ENCODE assay signal across 17 mouse cellular contexts in the genomic region with DNA sequence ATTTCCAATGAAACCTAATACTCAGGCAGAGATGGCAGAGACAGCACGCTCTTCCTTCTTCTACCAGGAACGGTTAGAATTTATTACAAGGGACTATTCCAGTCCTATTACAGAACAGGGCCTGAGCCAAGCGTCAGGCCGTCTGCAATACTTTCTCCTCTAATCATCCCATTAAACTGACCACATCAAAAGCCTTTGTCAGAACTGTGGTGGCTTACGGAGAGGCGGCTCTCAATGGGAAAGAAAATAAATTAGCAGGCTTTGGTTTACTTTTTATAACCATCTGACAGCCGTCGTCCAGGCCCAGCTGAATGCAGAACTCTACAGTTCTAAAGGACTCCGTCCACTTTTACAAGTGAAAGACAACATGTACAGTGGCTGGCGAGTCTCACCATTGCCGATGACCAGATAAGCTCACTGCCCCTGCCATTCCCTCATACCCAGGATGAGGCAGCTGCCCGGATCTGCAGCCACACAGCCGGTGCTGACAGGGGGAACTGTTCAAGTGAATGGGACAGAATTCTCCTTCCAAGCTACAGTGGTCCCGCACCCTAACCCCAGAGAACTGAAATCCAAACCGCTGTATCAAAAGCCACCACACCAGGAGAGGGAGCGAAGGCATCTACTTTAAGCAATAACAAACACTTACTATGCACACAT.
A peak's percentile ranks its signal among the peaks of the same experiment; 100 is the strongest.
DNase-seq lines count a peak whose midpoint lies in the region; ATAC-seq lines count a peak whose summit lies in the region.
"Had no signal": no experiment of that assay in that cellular context is flagged by ENCODE, and none has a peak within 500 bp of the region (broad histone marks: within the 10 kb centered on the region; RNA-seq: fewer than 3 reads in every experiment).

No protein-coding gene starts in this region.

- peaks cover 28% of the 10 kb centered on the region for H3K36me3 ChIP-seq in forebrain, embryonic 12.5 days (replicated peaks)
- H3K36me3 ChIP-seq in forebrain, embryonic 10.5 days (replicated peaks): peaks cover 61% of the 10 kb centered on the region
- H3K36me3 ChIP-seq in heart, embryonic 16.5 days (ENCODE audit: control insufficient read depth, insufficient read depth): peaks cover 13% of the 10 kb centered on the region
- H3K36me3 ChIP-seq in neural tube, embryonic 12.5 days: peaks cover 25% of the 10 kb centered on the region
- H3K36me3 ChIP-seq in neural tube, embryonic 15.5 days: peaks cover 22% of the 10 kb centered on the region

- no peak overlapping the region for H3K4me3 ChIP-seq in forebrain, embryonic 12.5 days (replicated peaks)
- H3K4me3 ChIP-seq in forebrain, embryonic 10.5 days: no peak overlapping the region
- H3K4me3 ChIP-seq in heart, embryonic 16.5 days (ENCODE audit: low read length): no peak overlapping the region
- no peak overlapping the region for H3K4me3 ChIP-seq in neural tube, embryonic 12.5 days
- no peak overlapping the region for H3K4me3 ChIP-seq in neural tube, embryonic 15.5 days (replicated peaks)
- H3K4me3 ChIP-seq: heart, adult 2 months; hindbrain, embryonic 15.5 days; layer of hippocampus, adult 2 months; left cerebral cortex, adult 2 months; limb, embryonic 13.5 days had no signal

- intact Hi-C loops in heart, postnatal 25 days (cut with DNase I): no loop called here

- H3K4me2 ChIP-seq in forebrain, embryonic 12.5 days: no peak overlapping the region
- H3K4me2 ChIP-seq in heart, embryonic 16.5 days (ENCODE audit: low read depth, low read length): peak overlapping the region; percentile 8; the same call in 1 of the 2 replicates
- 0 out of 2 replicates have a peak overlapping the region, but pooled peaks have one; percentile 6 for H3K4me2 ChIP-seq in neural tube, embryonic 12.5 days (replicated peaks)
- no peak overlapping the region for H3K4me2 ChIP-seq in neural tube, embryonic 15.5 days
- H3K4me2 ChIP-seq: hindbrain, embryonic 15.5 days; limb, embryonic 13.5 days had no signal

- no peaks in the 10 kb centered on the region for H3K27me3 ChIP-seq in forebrain, embryonic 12.5 days
- no peaks in the 10 kb centered on the region for H3K27me3 ChIP-seq in forebrain, embryonic 10.5 days (ENCODE audit: poor library complexity, severe bottlenecking)
- H3K27me3 ChIP-seq in heart, embryonic 16.5 days (ENCODE audit: control insufficient read depth, insufficient read depth, low read length): no peaks in the 10 kb centered on the region
- no peaks in the 10 kb centered on the region for H3K27me3 ChIP-seq in neural tube, embryonic 12.5 days (replicated peaks)
- no peaks in the 10 kb centered on the region for H3K27me3 ChIP-seq in neural tube, embryonic 15.5 days (replicated peaks)
- H3K27me3 ChIP-seq: CH12.LX; hindbrain, embryonic 15.5 days; limb, embryonic 13.5 days had no signal

- DNase-seq in forebrain, embryonic 10.5 days (ENCODE audit: extremely low spot score, low spot score): no peak
- DNase-seq in heart, postnatal 25 days (ENCODE audit: low spot score): no peak
- no peak for DNase-seq in spleen, postnatal 10 days (ENCODE audit: low spot score in 2 of 2)
- no peak for DNase-seq in layer of hippocampus, postnatal 10 days (ENCODE audit: low spot score in 2 of 2)
- DNase-seq: thymus, postnatal 36 days had no signal

- 0 out of 2 replicates have a peak, but pooled peaks have one; percentile 3 for ATAC-seq in forebrain, embryonic 12.5 days (ENCODE audit: low FRiP score)
- no peak; the same call in 1 of the 2 replicates for ATAC-seq in heart, embryonic 16.5 days (replicated peaks; ENCODE audit: extremely low read depth, insufficient read depth, low FRiP score)
- no peak for ATAC-seq in neural tube, embryonic 12.5 days (ENCODE audit: low FRiP score, low read depth)
- ATAC-seq in neural tube, embryonic 15.5 days (ENCODE audit: low FRiP score): no peak
- ATAC-seq: intestine, postnatal 0 days had no signal

- H3K9me3 ChIP-seq in forebrain, embryonic 12.5 days: no peaks in the 10 kb centered on the region
- H3K9me3 ChIP-seq in forebrain, embryonic 10.5 days: no peaks in the 10 kb centered on the region
- no peaks in the 10 kb centered on the region for H3K9me3 ChIP-seq in heart, embryonic 16.5 days (replicated peaks; ENCODE audit: control insufficient read depth, low read length)
- H3K9me3 ChIP-seq in neural tube, embryonic 12.5 days: no peaks in the 10 kb centered on the region
- H3K9me3 ChIP-seq in neural tube, embryonic 15.5 days (replicated peaks): no peaks in the 10 kb centered on the region
- H3K9me3 ChIP-seq: hindbrain, embryonic 15.5 days; limb, embryonic 13.5 days had no signal

- WGBS in forebrain, embryonic 12.5 days: 53% methylated on average over 16 of the region's 16 CpGs
- WGBS in forebrain, embryonic 10.5 days: 85% methylated on average over 16 of the region's 16 CpGs
- 50% methylated on average over 16 of the region's 16 CpGs for WGBS in heart, embryonic 16.5 days
- 45% methylated on average over 16 of the region's 16 CpGs for WGBS in neural tube, embryonic 12.5 days
- 37% methylated on average over 16 of the region's 16 CpGs for WGBS in neural tube, embryonic 15.5 days

- H3K4me1 ChIP-seq in forebrain, embryonic 12.5 days: peaks cover 29% of the 10 kb centered on the region
- H3K4me1 ChIP-seq in forebrain, embryonic 10.5 days: peaks cover 12% of the 10 kb centered on the region
- H3K4me1 ChIP-seq in heart, embryonic 16.5 days (ENCODE audit: control insufficient read depth, insufficient read depth, low read length): peaks cover 37% of the 10 kb centered on the region
- H3K4me1 ChIP-seq in neural tube, embryonic 12.5 days: peaks cover 10% of the 10 kb centered on the region
- H3K4me1 ChIP-seq in neural tube, embryonic 15.5 days: peaks cover 23% of the 10 kb centered on the region

- peak overlapping the region; percentile 36; the same call in 1 of the 2 replicates for H3K27ac ChIP-seq in forebrain, embryonic 12.5 days
- H3K27ac ChIP-seq in forebrain, embryonic 10.5 days: no peak overlapping the region
- peak overlapping the region; percentile 47 for H3K27ac ChIP-seq in heart, embryonic 16.5 days (ENCODE audit: low read length)
- H3K27ac ChIP-seq in neural tube, embryonic 12.5 days: no peak overlapping the region
- no peak overlapping the region for H3K27ac ChIP-seq in neural tube, embryonic 15.5 days (replicated peaks)
- H3K27ac ChIP-seq: heart, adult 2 months; hindbrain, embryonic 15.5 days; layer of hippocampus, adult 2 months; left cerebral cortex, adult 2 months; limb, embryonic 13.5 days; liver, embryonic 14.5 days had no signal

- H3K9ac ChIP-seq in forebrain, embryonic 12.5 days: no peak overlapping the region
- no peak overlapping the region; the same call in 1 of the 2 replicates for H3K9ac ChIP-seq in heart, embryonic 16.5 days (ENCODE audit: low read length)
- no peak overlapping the region for H3K9ac ChIP-seq in neural tube, embryonic 12.5 days
- no peak overlapping the region for H3K9ac ChIP-seq in neural tube, embryonic 15.5 days (replicated peaks)
- H3K9ac ChIP-seq: hindbrain, embryonic 15.5 days; limb, embryonic 13.5 days; liver, embryonic 14.5 days had no signal

Comparison
In these comparisons a context has a peak if more than half of its experiments do, and no peak if none do; other contexts are left out.
1. H3K27ac ChIP-seq: peak in forebrain, embryonic 12.5 days (single experiment) and heart, embryonic 16.5 days (single experiment); none in forebrain, embryonic 10.5 days (single experiment), neural tube, embryonic 12.5 days (single experiment) and neural tube, embryonic 15.5 days (single experiment).
2. H3K4me2 ChIP-seq: peak in heart, embryonic 16.5 days (single experiment) and neural tube, embryonic 12.5 days (single experiment); none in forebrain, embryonic 12.5 days (single experiment) and neural tube, embryonic 15.5 days (single experiment).